Mouse (Mus musculus): ENCODE measurements around the gene Rnase1.

DNA sequence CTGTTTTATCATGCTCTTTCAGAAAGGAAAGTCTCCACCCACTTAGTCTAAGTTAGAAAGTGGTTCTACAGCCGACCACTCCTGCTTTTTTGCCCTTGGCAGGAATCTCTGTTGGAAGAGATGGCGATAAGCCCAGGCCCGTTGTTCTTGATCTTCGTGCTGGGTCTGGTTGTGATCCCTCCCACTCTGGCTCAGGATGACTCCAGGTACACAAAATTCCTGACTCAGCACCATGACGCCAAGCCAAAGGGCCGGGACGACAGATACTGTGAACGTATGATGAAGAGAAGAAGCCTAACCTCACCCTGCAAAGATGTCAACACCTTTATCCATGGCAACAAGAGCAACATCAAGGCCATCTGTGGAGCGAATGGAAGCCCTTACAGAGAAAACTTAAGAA is 45.3 kb downstream of the Rnase1 start:
- TF ChIP-seq CTCF (IDR thresholded peaks at IDR 0.05; ENCODE audit: control insufficient read depth, insufficient read depth, low read length) (no peak), POLR2A (IDR thresholded peaks at IDR 0.05; ENCODE audit: borderline replicate concordance, control insufficient read depth, low read depth, low read length) (no peak)
